Mouse (Mus musculus): ENCODE data around the gene Ap1g2.
A peak's percentile ranks its signal among the peaks of the same experiment; 100 is the strongest.

Ap1g2 gene

GRCm38 (mm10) chr14:55105836-55106809 lies at the start of gene Ap1g2:
Ap1g2 (minus strand) TSS chr14:55106593.
- peak; percentile 61 to 81 for DNase-seq (ENCODE audit: low read depth in 1 of 2, low spot score in 2 of 2)

- DNase-seq (ENCODE audit: low read depth in 1 of 2, low spot score in 2 of 2) = no peak
Measured at GRCm38 (mm10) chr14:55152951-55153481, 46.6 kb upstream of the Ap1g2 start.

- no peak for DNase-seq (ENCODE audit: low read depth in 1 of 2, low spot score in 2 of 2)
Measured at GRCm38 (mm10) chr14:55152174-55152573, 45.8 kb upstream of the Ap1g2 start.

- no peak for DNase-seq (ENCODE audit: low read depth in 1 of 2, low spot score in 2 of 2)
Measured at GRCm38 (mm10) chr14:55150985-55151384, 44.6 kb upstream of the Ap1g2 start.

GRCm38 (mm10) chr14:55149041-55149440 lies 42.6 kb upstream of the Ap1g2 start:
- no peak for DNase-seq (ENCODE audit: low read depth in 1 of 2, low spot score in 2 of 2)

GRCm38 (mm10) chr14:55148363-55148915 lies 42.0 kb upstream of the Ap1g2 start:
- DNase-seq (ENCODE audit: low read depth in 1 of 2, low spot score in 2 of 2) = peak; percentile 17 to 28

- DNase-seq (ENCODE audit: low read depth in 1 of 2, low spot score in 2 of 2) = peak; percentile 26 to 54
Measured at GRCm38 (mm10) chr14:55146829-55147401, 40.5 kb upstream of the Ap1g2 start.

- DNase-seq (ENCODE audit: low read depth in 1 of 2, low spot score in 2 of 2) = no peak
Measured at GRCm38 (mm10) chr14:55146324-55146723, 39.9 kb upstream of the Ap1g2 start.

GRCm38 (mm10) chr14:55139313-55139712 lies 32.9 kb upstream of the Ap1g2 start:
- no peak for DNase-seq (ENCODE audit: low read depth in 1 of 2, low spot score in 2 of 2)

- DNase-seq (ENCODE audit: low read depth in 1 of 2, low spot score in 2 of 2) = no peak
Measured at GRCm38 (mm10) chr14:55135676-55136075, 29.3 kb upstream of the Ap1g2 start.

GRCm38 (mm10) chr14:55126521-55126920 lies 20.1 kb upstream of the Ap1g2 start:
- no peak for DNase-seq (ENCODE audit: low read depth in 1 of 2, low spot score in 2 of 2)

- DNase-seq (ENCODE audit: low read depth in 1 of 2, low spot score in 2 of 2) = no peak
Measured at GRCm38 (mm10) chr14:55125711-55126110, 19.3 kb upstream of the Ap1g2 start.

GRCm38 (mm10) chr14:55122359-55122758 lies 16.0 kb upstream of the Ap1g2 start:
- DNase-seq (ENCODE audit: low read depth in 1 of 2, low spot score in 2 of 2) = no peak

GRCm38 (mm10) chr14:55121947-55122346 lies 15.6 kb upstream of the Ap1g2 start:
- no peak for DNase-seq (ENCODE audit: low read depth in 1 of 2, low spot score in 2 of 2)

- no peak for DNase-seq (ENCODE audit: low read depth in 1 of 2, low spot score in 2 of 2)
Measured at GRCm38 (mm10) chr14:55119421-55120134, 13.2 kb upstream of the Ap1g2 start.

- DNase-seq (ENCODE audit: low read depth in 1 of 2, low spot score in 2 of 2) = no peak
Measured at GRCm38 (mm10) chr14:55118852-55119251, 12.5 kb upstream of the Ap1g2 start.

- DNase-seq (ENCODE audit: low read depth in 1 of 2, low spot score in 2 of 2) = no peak
Measured at GRCm38 (mm10) chr14:55116425-55117200, 10.2 kb upstream of the Ap1g2 start, which contains the start of gene Jph4. Jph4 (minus strand) TSS chr14:55116935.

GRCm38 (mm10) chr14:55115846-55116245 lies 9.5 kb upstream of the Ap1g2 start:
- DNase-seq (ENCODE audit: low read depth in 1 of 2, low spot score in 2 of 2) = no peak

GRCm38 (mm10) chr14:55114759-55115701 lies 8.6 kb upstream of the Ap1g2 start:
- DNase-seq (ENCODE audit: low read depth in 1 of 2, low spot score in 2 of 2) = no peak
